Mouse (Mus musculus): ENCODE data around the gene Ndufaf3. TPM values are rescaled to one million over a fixed set of nuclear protein-coding genes. Genes with fewer than 3 reads are reported as not detected.

Ndufaf3 gene
- polyA plus RNA-seq, 1 experiment from 2014 or later = 50.6 TPM

- H3K4me3 ChIP-seq = no peak overlapping the region
- H3K27ac ChIP-seq = no peak overlapping the region
- 92% methylated on average over 1 of the region's 1 CpGs for WGBS
- no peak for DNase-seq (ENCODE audit: extremely low spot score, low spot score)
- H3K9me3 ChIP-seq = no peaks in the 10 kb centered on the region
- no peaks in the 10 kb centered on the region for H3K4me1 ChIP-seq
- peaks cover 89% of the 10 kb centered on the region for H3K36me3 ChIP-seq (replicated peaks)
- H3K27me3 ChIP-seq (ENCODE audit: poor library complexity, severe bottlenecking) = no peaks in the 10 kb centered on the region
Observed at GRCm38 (mm10) chr9:108530954-108531353, 36.3 kb downstream of the Ndufaf3 start.

- peaks cover 70% of the 10 kb centered on the region for H3K36me3 ChIP-seq (replicated peaks)
- no peak for DNase-seq (ENCODE audit: extremely low spot score, low spot score)
- no peaks in the 10 kb centered on the region for H3K27me3 ChIP-seq (ENCODE audit: poor library complexity, severe bottlenecking)
- no peak overlapping the region for H3K4me3 ChIP-seq
- H3K9me3 ChIP-seq = no peaks in the 10 kb centered on the region
- WGBS = 93% methylated on average over 3 of the region's 3 CpGs
- H3K27ac ChIP-seq = no peak overlapping the region
- peaks cover 10% of the 10 kb centered on the region for H3K4me1 ChIP-seq
Observed at GRCm38 (mm10) chr9:108525400-108525799, 41.8 kb downstream of the Ndufaf3 start.

GRCm38 (mm10) chr9:108523341-108523740, 43.9 kb downstream of the Ndufaf3 start:
- no peaks in the 10 kb centered on the region for H3K9me3 ChIP-seq
- H3K4me1 ChIP-seq = peaks cover 28% of the 10 kb centered on the region
- no peak for DNase-seq (ENCODE audit: extremely low spot score, low spot score)
- H3K27ac ChIP-seq = no peak overlapping the region
- H3K4me3 ChIP-seq = no peak overlapping the region
- H3K27me3 ChIP-seq (ENCODE audit: poor library complexity, severe bottlenecking) = no peaks in the 10 kb centered on the region
- peaks cover 64% of the 10 kb centered on the region for H3K36me3 ChIP-seq (replicated peaks)
- 98% methylated on average over 4 of the region's 4 CpGs for WGBS

GRCm38 (mm10) chr9:108521604-108522003, 45.6 kb downstream of the Ndufaf3 start:
- no peak overlapping the region for H3K27ac ChIP-seq
- WGBS = 84% methylated on average over 2 of the region's 2 CpGs

GRCm38 (mm10) chr9:108517931-108518332, 49.3 kb downstream of the Ndufaf3 start:
- H3K36me3 ChIP-seq (replicated peaks) = peaks cover 61% of the 10 kb centered on the region

More at GRCm38 (mm10) chr9:108521604-108522003, 45.6 kb downstream of the Ndufaf3 start:
- Histone ChIP-seq H3K27me3 (ENCODE audit: poor library complexity, severe bottlenecking) (no peaks in the 10 kb centered on the region), H3K36me3 (replicated peaks) (peaks cover 51% of the 10 kb centered on the region), H3K4me1 (peaks cover 34% of the 10 kb centered on the region), H3K9me3 (no peaks in the 10 kb centered on the region), H3K4me3 (no peak overlapping the region)
- DNase-seq (ENCODE audit: extremely low spot score, low spot score) = no peak

GRCm38 (mm10) chr9:108517253-108517930, 49.8 kb downstream of the Ndufaf3 start:
- Histone ChIP-seq H3K27ac (peak overlapping the region; percentile 99), H3K4me3 (peak overlapping the region; percentile 87), H3K27me3 (ENCODE audit: poor library complexity, severe bottlenecking) (no peaks in the 10 kb centered on the region), H3K4me1 (peaks cover 45% of the 10 kb centered on the region), H3K36me3 (replicated peaks) (peaks cover 63% of the 10 kb centered on the region), H3K9me3 (no peaks in the 10 kb centered on the region)
- DNase-seq (ENCODE audit: extremely low spot score, low spot score) = peak; percentile 83
- WGBS = under 1% methylated on average over 77 of the region's 95 CpGs

More at GRCm38 (mm10) chr9:108517931-108518332, 49.3 kb downstream of the Ndufaf3 start:
- peak overlapping the region; percentile 87 for H3K4me3 ChIP-seq
- 1% methylated on average over 13 of the region's 13 CpGs for WGBS
- H3K9me3 ChIP-seq = no peaks in the 10 kb centered on the region
- peak overlapping the region; percentile 99 for H3K27ac ChIP-seq
- DNase-seq (ENCODE audit: extremely low spot score, low spot score) = no peak
- H3K27me3 ChIP-seq (ENCODE audit: poor library complexity, severe bottlenecking) = no peaks in the 10 kb centered on the region
- peaks cover 45% of the 10 kb centered on the region for H3K4me1 ChIP-seq

GRCm38 (mm10) chr9:108516380-108517251, 50.6 kb downstream of the Ndufaf3 start, which contains the start of gene Qrich1:
Gene Qrich1, plus strand, starts transcription at chr9:108516806.
- H3K4me3 ChIP-seq = peak within 1 kb of the TSS; percentile 87
- under 1% methylated on average over 55 of the region's 55 CpGs for WGBS
- DNase-seq (ENCODE audit: extremely low spot score, low spot score) = peak; percentile 97
- H3K4me1 ChIP-seq = peaks cover 37% of the 10 kb centered on the region
- H3K36me3 ChIP-seq (replicated peaks) = peaks cover 66% of the 10 kb centered on the region
- H3K9me3 ChIP-seq = no peaks in the 10 kb centered on the region
- peak within 1 kb of the TSS; percentile 99 for H3K27ac ChIP-seq
- no peaks in the 10 kb centered on the region for H3K27me3 ChIP-seq (ENCODE audit: poor library complexity, severe bottlenecking)

MicroRNA genes within 50 kb of the gene (microRNA counts, 519-probe panel; counts per million panel counts)
- microRNA mmu-miR-191 (5,072 counts per million, percentile 85 among the panel's probes with 10 or more counts), microRNA mmu-miR-425 (3,460 counts per million, percentile 73 among the panel's probes with 10 or more counts)

Small RNA genes lying within 50 kb of the gene (microRNA-seq; reads per million reads assigned to microRNA genes)
- not detected for gene Gm24083
- not detected for gene Mir191
- 3,495 reads per million, percentile 87 among the genes with 10 or more reads in this experiment for gene Mir425

Other genes starting within 250 kb of the Ndufaf3 start
- gene Gpx1, start 228.5 kb downstream of the Ndufaf3 start, polyA plus RNA-seq (2016; fragmentation: Nextera tagmentation; extraction: Ambion mirVana) = 806 and 868 TPM in 2 replicates
- 132 and 133 TPM in 2 replicates for gene Usp4, start 219.6 kb downstream of the Ndufaf3 start, polyA plus RNA-seq (2016; fragmentation: Nextera tagmentation; extraction: Ambion mirVana)
- 0.60 and 0.65 TPM in 2 replicates for gene 1700102P08Rik, start 174.6 kb downstream of the Ndufaf3 start, polyA plus RNA-seq (2016; fragmentation: Nextera tagmentation; extraction: Ambion mirVana)
- 0.57 and 0.97 TPM in 2 replicates for gene Ccdc36, start 138.9 kb downstream of the Ndufaf3 start, polyA plus RNA-seq (2016; fragmentation: Nextera tagmentation; extraction: Ambion mirVana)
- gene BC048562, start 131.0 kb downstream of the Ndufaf3 start, polyA plus RNA-seq (2016; fragmentation: Nextera tagmentation; extraction: Ambion mirVana) = not detected in 2 replicates
- 53.6 and 54.1 TPM in 2 replicates for gene Ccdc71, start 106.9 kb downstream of the Ndufaf3 start, polyA plus RNA-seq (2016; fragmentation: Nextera tagmentation; extraction: Ambion mirVana)
- 33.1 and 40.3 TPM in 2 replicates for gene Klhdc8b, start 105.9 kb downstream of the Ndufaf3 start, polyA plus RNA-seq (2016; fragmentation: Nextera tagmentation; extraction: Ambion mirVana)
- gene Lamb2, start 87.7 kb downstream of the Ndufaf3 start, polyA plus RNA-seq (2016; fragmentation: Nextera tagmentation; extraction: Ambion mirVana) = 34.8 and 40.8 TPM in 2 replicates
- gene Usp19, start 76.8 kb downstream of the Ndufaf3 start, polyA plus RNA-seq (2016; fragmentation: Nextera tagmentation; extraction: Ambion mirVana) = 76.1 and 79.9 TPM in 2 replicates
- gene Qars, start 59.7 kb downstream of the Ndufaf3 start, polyA plus RNA-seq (2016; fragmentation: Nextera tagmentation; extraction: Ambion mirVana) = 113 and 117 TPM in 2 replicates
- gene Qrich1, start 50.6 kb downstream of the Ndufaf3 start, polyA plus RNA-seq (2016; fragmentation: Nextera tagmentation; extraction: Ambion mirVana) = 160 and 164 TPM in 2 replicates
- 244 and 260 TPM in 2 replicates for gene Impdh2, start 7.1 kb downstream of the Ndufaf3 start, polyA plus RNA-seq (2016; fragmentation: Nextera tagmentation; extraction: Ambion mirVana)
- 192 and 201 TPM in 2 replicates for gene Dalrd3, start 2.5 kb upstream of the Ndufaf3 start, polyA plus RNA-seq (2016; fragmentation: Nextera tagmentation; extraction: Ambion mirVana)
- gene Wdr6, start 11.3 kb upstream of the Ndufaf3 start, polyA plus RNA-seq (2016; fragmentation: Nextera tagmentation; extraction: Ambion mirVana) = 203 and 212 TPM in 2 replicates
- gene P4htm, start 30.2 kb upstream of the Ndufaf3 start, polyA plus RNA-seq (2016; fragmentation: Nextera tagmentation; extraction: Ambion mirVana) = 11.9 and 12.1 TPM in 2 replicates
- gene Arih2, start 82.0 kb upstream of the Ndufaf3 start, polyA plus RNA-seq (2016; fragmentation: Nextera tagmentation; extraction: Ambion mirVana) = 64.1 and 69.1 TPM in 2 replicates
- 33.1 and 35.8 TPM in 2 replicates for gene Slc25a20, start 94.7 kb upstream of the Ndufaf3 start, polyA plus RNA-seq (2016; fragmentation: Nextera tagmentation; extraction: Ambion mirVana)
- 28.5 and 30.1 TPM in 2 replicates for gene Prkar2a, start 121.9 kb upstream of the Ndufaf3 start, polyA plus RNA-seq (2016; fragmentation: Nextera tagmentation; extraction: Ambion mirVana)
- 78.3 and 89.3 TPM in 2 replicates for gene Ip6k2, start 216.4 kb upstream of the Ndufaf3 start, polyA plus RNA-seq (2016; fragmentation: Nextera tagmentation; extraction: Ambion mirVana)
- gene Nckipsd, start 240.9 kb upstream of the Ndufaf3 start, polyA plus RNA-seq (2016; fragmentation: Nextera tagmentation; extraction: Ambion mirVana) = 14.1 and 18.8 TPM in 2 replicates